Mouse (Mus musculus) hindbrain, embryonic 10.5 days (tissue): Measurements from ENCODE around the gene Washc4. TPM values are rescaled to one million over a fixed set of nuclear protein-coding genes. Genes with fewer than 3 reads are reported as not detected.

ENCODE experiments used
- polyA plus RNA-seq: library from polyadenylated mRNA; unstranded; fragments of >200 nt; fragmentation: Nextera tagmentation; extraction: Ambion mirVana; gene quantifications from 2 replicates; pipeline ENCODE4 v1.2.1, GENCODE M21; 2016

Washc4 gene
- polyA plus RNA-seq, 1 experiment from 2014 or later = 29.7 TPM

Other genes starting within 250 kb of the Washc4 start
- 0.27 and 0.42 TPM in 2 replicates for gene Slc41a2, start 205.9 kb upstream of the Washc4 start, polyA plus RNA-seq
- gene D10Wsu102e, start 183.5 kb upstream of the Washc4 start, polyA plus RNA-seq = 0.94 and 1.2 TPM in 2 replicates
- gene Aldh1l2, start 9.6 kb upstream of the Washc4 start, polyA plus RNA-seq = 2.3 and 5.2 TPM in 2 replicates
- gene Appl2, start 105.0 kb downstream of the Washc4 start, polyA plus RNA-seq = 29.6 and 35.2 TPM in 2 replicates
- gene 1500009L16Rik, start 179.1 kb downstream of the Washc4 start, polyA plus RNA-seq = 41.6 and 45.4 TPM in 2 replicates